Mouse (Mus musculus): ENCODE results near the gene Ly6g6f. TPM values are rescaled to one million over a fixed set of nuclear protein-coding genes. Genes with fewer than 3 reads are reported as not detected.

Ly6g6f gene
- polyA plus RNA-seq, 1 experiment from 2014 or later: 0.36 TPM

- Histone ChIP-seq H3K9ac (replicated peaks; ENCODE audit: low read length) (no peak overlapping the region), H3K36me3 (replicated peaks; ENCODE audit: control insufficient read depth, insufficient read depth, low read depth, low read length) (peaks cover 2% of the 10 kb centered on the region; the same call in 1 of the 2 replicates), H3K4me3 (ENCODE audit: low read depth, low read length) (no peak overlapping the region), H3K4me1 (ENCODE audit: control insufficient read depth, insufficient read depth, low read length) (no peaks in the 10 kb centered on the region), H3K9me3 (replicated peaks; ENCODE audit: control insufficient read depth, low read length) (no peaks in the 10 kb centered on the region), H3K27me3 (ENCODE audit: control insufficient read depth, insufficient read depth, low read length) (no peaks in the 10 kb centered on the region), H3K27ac (replicated peaks; ENCODE audit: low read depth, low read length) (no peak overlapping the region), H3K4me2 (ENCODE audit: low read depth, low read length) (no peak overlapping the region)
- DNase-seq (ENCODE audit: low spot score) (no peak), ATAC-seq (replicated peaks; ENCODE audit: insufficient number of reproducible peaks, low FRiP score, low TSS enrichment, low read depth) (no peak)
- 83% methylated on average over 6 of the region's 6 CpGs for WGBS
Observed at GRCm38 (mm10) chr17:35104754-35105153, 19.3 kb upstream of the Ly6g6f start.

GRCm38 (mm10) chr17:35104079-35104478 is 18.7 kb upstream of the Ly6g6f start:
- WGBS: 91% methylated on average over 7 of the region's 7 CpGs
- Histone ChIP-seq H3K4me1 (ENCODE audit: control insufficient read depth, insufficient read depth, low read length) (no peaks in the 10 kb centered on the region), H3K4me3 (ENCODE audit: low read depth, low read length) (no peak overlapping the region), H3K36me3 (replicated peaks; ENCODE audit: control insufficient read depth, insufficient read depth, low read depth, low read length) (peaks cover 4% of the 10 kb centered on the region; the same call in 1 of the 2 replicates), H3K27ac (replicated peaks; ENCODE audit: low read depth, low read length) (no peak overlapping the region), H3K9me3 (replicated peaks; ENCODE audit: control insufficient read depth, low read length) (no peaks in the 10 kb centered on the region), H3K9ac (replicated peaks; ENCODE audit: low read length) (no peak overlapping the region), H3K27me3 (ENCODE audit: control insufficient read depth, insufficient read depth, low read length) (no peaks in the 10 kb centered on the region), H3K4me2 (ENCODE audit: low read depth, low read length) (no peak overlapping the region)
- ATAC-seq (replicated peaks; ENCODE audit: insufficient number of reproducible peaks, low FRiP score, low TSS enrichment, low read depth) (no peak), DNase-seq (ENCODE audit: low spot score) (no peak)

GRCm38 (mm10) chr17:35103221-35103690 is 17.8 kb upstream of the Ly6g6f start:
- DNase-seq (ENCODE audit: low spot score) (no peak), ATAC-seq (replicated peaks; ENCODE audit: insufficient number of reproducible peaks, low FRiP score, low TSS enrichment, low read depth) (no peak)
- H3K9ac ChIP-seq (replicated peaks; ENCODE audit: low read length): no peak overlapping the region
- no peak overlapping the region for H3K27ac ChIP-seq (replicated peaks; ENCODE audit: low read depth, low read length)
- WGBS: 69% methylated on average over 6 of the region's 6 CpGs
- H3K4me1 ChIP-seq (ENCODE audit: control insufficient read depth, insufficient read depth, low read length): no peaks in the 10 kb centered on the region
- H3K4me2 ChIP-seq (ENCODE audit: low read depth, low read length): no peak overlapping the region
- no peaks in the 10 kb centered on the region for H3K9me3 ChIP-seq (replicated peaks; ENCODE audit: control insufficient read depth, low read length)
- no peak overlapping the region for H3K4me3 ChIP-seq (ENCODE audit: low read depth, low read length)
- H3K36me3 ChIP-seq (replicated peaks; ENCODE audit: control insufficient read depth, insufficient read depth, low read depth, low read length): peaks cover 4% of the 10 kb centered on the region; the same call in 1 of the 2 replicates
- no peaks in the 10 kb centered on the region for H3K27me3 ChIP-seq (ENCODE audit: control insufficient read depth, insufficient read depth, low read length)

GRCm38 (mm10) chr17:35102299-35102698 is 16.9 kb upstream of the Ly6g6f start:
- Histone ChIP-seq H3K4me1 (ENCODE audit: control insufficient read depth, insufficient read depth, low read length) (no peaks in the 10 kb centered on the region), H3K36me3 (replicated peaks; ENCODE audit: control insufficient read depth, insufficient read depth, low read depth, low read length) (peaks cover 4% of the 10 kb centered on the region; the same call in 1 of the 2 replicates), H3K9ac (replicated peaks; ENCODE audit: low read length) (no peak overlapping the region), H3K4me2 (ENCODE audit: low read depth, low read length) (no peak overlapping the region), H3K4me3 (ENCODE audit: low read depth, low read length) (no peak overlapping the region), H3K27ac (replicated peaks; ENCODE audit: low read depth, low read length) (no peak overlapping the region), H3K9me3 (replicated peaks; ENCODE audit: control insufficient read depth, low read length) (no peaks in the 10 kb centered on the region), H3K27me3 (ENCODE audit: control insufficient read depth, insufficient read depth, low read length) (no peaks in the 10 kb centered on the region)
- no peak for DNase-seq (ENCODE audit: low spot score)
- 72% methylated on average over 8 of the region's 8 CpGs for WGBS
- no peak for ATAC-seq (replicated peaks; ENCODE audit: insufficient number of reproducible peaks, low FRiP score, low TSS enrichment, low read depth)

GRCm38 (mm10) chr17:35101161-35101560 is 15.8 kb upstream of the Ly6g6f start:
- Histone ChIP-seq H3K27ac (replicated peaks; ENCODE audit: low read depth, low read length) (no peak overlapping the region), H3K4me2 (ENCODE audit: low read depth, low read length) (no peak overlapping the region), H3K9me3 (replicated peaks; ENCODE audit: control insufficient read depth, low read length) (no peaks in the 10 kb centered on the region), H3K9ac (replicated peaks; ENCODE audit: low read length) (no peak overlapping the region), H3K4me3 (ENCODE audit: low read depth, low read length) (no peak overlapping the region), H3K27me3 (ENCODE audit: control insufficient read depth, insufficient read depth, low read length) (no peaks in the 10 kb centered on the region), H3K4me1 (ENCODE audit: control insufficient read depth, insufficient read depth, low read length) (no peaks in the 10 kb centered on the region), H3K36me3 (replicated peaks; ENCODE audit: control insufficient read depth, insufficient read depth, low read depth, low read length) (peaks cover 6% of the 10 kb centered on the region)
- DNase-seq (ENCODE audit: low spot score) (no peak), ATAC-seq (replicated peaks; ENCODE audit: insufficient number of reproducible peaks, low FRiP score, low TSS enrichment, low read depth) (no peak)
- 92% methylated on average over 11 of the region's 11 CpGs for WGBS

GRCm38 (mm10) chr17:35100196-35100765 is 14.9 kb upstream of the Ly6g6f start:
- no peak overlapping the region for H3K4me2 ChIP-seq (ENCODE audit: low read depth, low read length)
- no peak overlapping the region for H3K9ac ChIP-seq (replicated peaks; ENCODE audit: low read length)
- no peaks in the 10 kb centered on the region for H3K27me3 ChIP-seq (ENCODE audit: control insufficient read depth, insufficient read depth, low read length)
- DNase-seq (ENCODE audit: low spot score): no peak
- H3K4me3 ChIP-seq (ENCODE audit: low read depth, low read length): no peak overlapping the region
- H3K9me3 ChIP-seq (replicated peaks; ENCODE audit: control insufficient read depth, low read length): no peaks in the 10 kb centered on the region
- H3K4me1 ChIP-seq (ENCODE audit: control insufficient read depth, insufficient read depth, low read length): no peaks in the 10 kb centered on the region
- ATAC-seq (replicated peaks; ENCODE audit: insufficient number of reproducible peaks, low FRiP score, low TSS enrichment, low read depth): no peak
- WGBS: 85% methylated on average over 10 of the region's 10 CpGs
- H3K27ac ChIP-seq (replicated peaks; ENCODE audit: low read depth, low read length): no peak overlapping the region
- H3K36me3 ChIP-seq (replicated peaks; ENCODE audit: control insufficient read depth, insufficient read depth, low read depth, low read length): peaks cover 6% of the 10 kb centered on the region

GRCm38 (mm10) chr17:35097164-35097655 is 11.8 kb upstream of the Ly6g6f start:
- Histone ChIP-seq H3K4me1 (ENCODE audit: control insufficient read depth, insufficient read depth, low read length) (no peaks in the 10 kb centered on the region), H3K9ac (replicated peaks; ENCODE audit: low read length) (no peak overlapping the region), H3K4me3 (ENCODE audit: low read depth, low read length) (no peak overlapping the region), H3K27me3 (ENCODE audit: control insufficient read depth, insufficient read depth, low read length) (no peaks in the 10 kb centered on the region), H3K36me3 (replicated peaks; ENCODE audit: control insufficient read depth, insufficient read depth, low read depth, low read length) (peaks cover 9% of the 10 kb centered on the region), H3K9me3 (replicated peaks; ENCODE audit: control insufficient read depth, low read length) (no peaks in the 10 kb centered on the region), H3K27ac (replicated peaks; ENCODE audit: low read depth, low read length) (no peak overlapping the region), H3K4me2 (ENCODE audit: low read depth, low read length) (no peak overlapping the region)
- DNase-seq (ENCODE audit: low spot score): no peak
- no peak for ATAC-seq (replicated peaks; ENCODE audit: insufficient number of reproducible peaks, low FRiP score, low TSS enrichment, low read depth)
- WGBS: 83% methylated on average over 12 of the region's 12 CpGs

GRCm38 (mm10) chr17:35096597-35096996 is 11.2 kb upstream of the Ly6g6f start:
- Histone ChIP-seq H3K4me3 (ENCODE audit: low read depth, low read length) (no peak overlapping the region), H3K36me3 (replicated peaks; ENCODE audit: control insufficient read depth, insufficient read depth, low read depth, low read length) (peaks cover 9% of the 10 kb centered on the region), H3K4me2 (ENCODE audit: low read depth, low read length) (no peak overlapping the region), H3K27me3 (ENCODE audit: control insufficient read depth, insufficient read depth, low read length) (no peaks in the 10 kb centered on the region), H3K27ac (replicated peaks; ENCODE audit: low read depth, low read length) (no peak overlapping the region), H3K4me1 (ENCODE audit: control insufficient read depth, insufficient read depth, low read length) (no peaks in the 10 kb centered on the region), H3K9ac (replicated peaks; ENCODE audit: low read length) (no peak overlapping the region), H3K9me3 (replicated peaks; ENCODE audit: control insufficient read depth, low read length) (no peaks in the 10 kb centered on the region)
- 86% methylated on average over 12 of the region's 12 CpGs for WGBS
- ATAC-seq (replicated peaks; ENCODE audit: insufficient number of reproducible peaks, low FRiP score, low TSS enrichment, low read depth) (no peak), DNase-seq (ENCODE audit: low spot score) (no peak)
